Mouse (Mus musculus) liver, embryonic 14.5 days (tissue): ENCODE data around the gene Prph. TPM values are rescaled to one million over a fixed set of nuclear protein-coding genes. Genes with fewer than 3 reads are reported as not detected.

Experiments
- ATAC-seq: fragments of 200-750 bp; cut with Nextera tagmentation; 2 replicates; pipeline ENCODE4 v1.8.0; 2017; ENCODE audit warnings: moderate number of reproducible peaks, mild to moderate bottlenecking, moderate library complexity; ENCODE audit not compliant: insufficient read depth
- DNase-seq, 3 experiments: peaks; one replicate each; pipeline ENCODE4 v3.0.0-alpha.2; 2012 to 2013; ENCODE audit warnings: low read depth in 3 of 3, low spot score in 3 of 3
- H3K27ac ChIP-seq: fragments of 300-500 bp; sonication (generic); 2 replicates; pipeline ENCODE4 v1.5.1; 2014; ENCODE audit warnings: moderate library complexity, mild to moderate bottlenecking, control low read depth, inconsistent platforms
- H3K27me3 ChIP-seq: fragments of 300-500 bp; sonication (generic); 2 replicates; pipeline ENCODE4 v1.6.1; 2014; ENCODE audit warnings: mild to moderate bottlenecking, low read length, moderate library complexity; ENCODE audit not compliant: control insufficient read depth, insufficient read depth
- H3K36me3 ChIP-seq: fragments of 300-500 bp; sonication (generic); replicated peaks from 2 replicates; pipeline ENCODE4 v1.6.1; 2014; ENCODE audit warnings: low read depth; ENCODE audit not compliant: control insufficient read depth, insufficient read depth
- H3K4me1 ChIP-seq, 2 experiments: fragments of 200-500 bp in 1 of 2; fragments of 300-500 bp in 1 of 2; sonication (generic) in 1 of 2; replicated peaks; 2 replicates each; pipeline ENCODE4 v1.6.1; 2012 to 2014; ENCODE audit warnings: antibody characterized with exemption in 1 of 2, inconsistent platforms in 1 of 2, low read length in 1 of 2; ENCODE audit not compliant: control insufficient read depth in 2 of 2, insufficient read depth in 2 of 2
- H3K4me2 ChIP-seq: fragments of 300-500 bp; sonication (generic); 2 replicates; pipeline ENCODE4 v1.6.1; 2014; ENCODE audit warnings: low read depth, mild to moderate bottlenecking, control low read depth, moderate library complexity
- H3K4me3 ChIP-seq, 2 experiments: fragments of 200-500 bp in 1 of 2; fragments of 300-500 bp in 1 of 2; sonication (generic) in 1 of 2; 2 replicates each; pipeline ENCODE4 v1.5.1; 2012 to 2014; ENCODE audit warnings: low read depth in 2 of 2, low read length in 2 of 2, mild to moderate bottlenecking in 2 of 2, control low read depth in 1 of 2, inconsistent platforms in 1 of 2, moderate library complexity in 1 of 2; ENCODE audit not compliant: insufficient read depth in 1 of 2
- H3K9ac ChIP-seq: fragments of 300-500 bp; sonication (generic); replicated peaks from 2 replicates; pipeline ENCODE4 v1.6.1; 2014; ENCODE audit warnings: mild to moderate bottlenecking, control low read depth, moderate library complexity
- H3K9me3 ChIP-seq: fragments of 300-500 bp; sonication (generic); 2 replicates; pipeline ENCODE4 v1.6.1; 2016; ENCODE audit warnings: low read length, mixed read lengths; ENCODE audit not compliant: control insufficient read depth
- CTCF ChIP-seq: IDR thresholded peaks from 2 replicates; pipeline ENCODE4 v1.5.1; 2016; ENCODE audit warnings: antibody characterized with exemption, low read depth, control low read depth
- EP300 ChIP-seq: IDR thresholded peaks from 2 replicates; pipeline ENCODE4 v1.6.1; 2016; ENCODE audit warnings: antibody characterized with exemption, low read depth
- WGBS: fragments of 180-500 bp; shearing (Covaris S2); extraction: QIAGEN DNeasy Blood & Tissue Kit; methylation state at CpG from one replicate; pipeline ENCODE4 v1.1.7; 2014; ENCODE audit not compliant: insufficient replicate concordance; 5-methylcytosine and 5-hydroxymethylcytosine counted together
- polyA plus RNA-seq, 2 experiments: library from polyadenylated mRNA; depleted of rRNA in 1 of 2; stranded (reverse) in 1 of 2; unstranded in 1 of 2; fragments of >200 nt; fragmentation: Nextera tagmentation in 1 of 2; extraction: Ambion mirVana in 1 of 2; gene quantifications; 2 replicates each; pipeline versions ENCODE4 v1.2.1 to v1.2.3; 2012 to 2014

The Prph gene
- polyA plus RNA-seq, 2 experiments, result 0.53 to 1.2 TPM

- H3K9ac ChIP-seq, result no peak overlapping the region
- no peak overlapping the region for H3K27ac ChIP-seq
- H3K27me3 ChIP-seq, result peaks cover 49% of the 10 kb centered on the region
- TF ChIP-seq EP300 (no peak), CTCF (no peak)
- peaks cover 0 to 6% of the 10 kb centered on the region in 2 experiments; a peak in 2 of 4 replicates for H3K4me1 ChIP-seq
- no peak overlapping the region for H3K4me2 ChIP-seq
- no peaks in the 10 kb centered on the region for H3K9me3 ChIP-seq
- no peak overlapping the region for H3K4me3 ChIP-seq
- ATAC-seq (no peak), DNase-seq (no peak)
- WGBS, result 24% methylated on average over 19 of the region's 19 CpGs
- peaks cover 17% of the 10 kb centered on the region for H3K36me3 ChIP-seq
Measured at GRCm38 (mm10) chr15:99084618-99085017, 29.6 kb downstream of the Prph start.

- peaks cover 62% of the 10 kb centered on the region for H3K27me3 ChIP-seq
- DNase-seq (no peak), ATAC-seq (no peak)
- no peak overlapping the region for H3K4me2 ChIP-seq
- H3K4me3 ChIP-seq, result no peak overlapping the region
- no peak overlapping the region for H3K27ac ChIP-seq
- 81% methylated on average over 4 of the region's 4 CpGs for WGBS
- H3K36me3 ChIP-seq, result peaks cover 17% of the 10 kb centered on the region
- no peaks in the 10 kb centered on the region for H3K9me3 ChIP-seq
- H3K9ac ChIP-seq, result no peak overlapping the region
- no peak for TF ChIP-seq CTCF
- no peak for TF ChIP-seq EP300
- H3K4me1 ChIP-seq, result peaks cover 0 to 6% of the 10 kb centered on the region in 2 experiments; a peak in 2 of 4 replicates
Measured at GRCm38 (mm10) chr15:99085997-99086396, 31.0 kb downstream of the Prph start.

GRCm38 (mm10) chr15:99087253-99088075 lies 32.5 kb downstream of the Prph start, which contains the start of gene C1ql4:
C1ql4 (minus strand) TSS chr15:99087817.
- Histone ChIP-seq H3K4me3 (no peak within 1 kb of the TSS), H3K4me1 (peaks cover 0 to 8% of the 10 kb centered on the region in 2 experiments; a peak in 2 of 4 replicates), H3K9ac (no peak within 1 kb of the TSS), H3K4me2 (peak within 1 kb of the TSS; percentile 24; the same call in 1 of the 2 replicates), H3K36me3 (peaks cover 6% of the 10 kb centered on the region), H3K27ac (no peak within 1 kb of the TSS), H3K9me3 (no peaks in the 10 kb centered on the region), H3K27me3 (peaks cover 77% of the 10 kb centered on the region)
- 14% methylated on average over 60 of the region's 60 CpGs for WGBS
- DNase-seq (no peak), ATAC-seq (no peak; the same call in 1 of the 2 replicates)
- TF ChIP-seq EP300 (no peak), CTCF (peak; percentile 70)

- Histone ChIP-seq H3K9ac (no peak overlapping the region), H3K27me3 (peaks cover 85% of the 10 kb centered on the region), H3K36me3 (no peaks in the 10 kb centered on the region; the same call in 1 of the 2 replicates), H3K4me1 (peaks cover 0 to 8% of the 10 kb centered on the region in 2 experiments; a peak in 2 of 4 replicates), H3K4me2 (peak overlapping the region; percentile 24; the same call in 1 of the 2 replicates), H3K27ac (no peak overlapping the region), H3K9me3 (no peaks in the 10 kb centered on the region), H3K4me3 (no peak overlapping the region)
- ATAC-seq (0 out of 2 replicates have a peak, but pooled peaks have one; percentile 29), DNase-seq (no peak)
- TF ChIP-seq CTCF, result peak; percentile 75
- TF ChIP-seq EP300, result no peak
- WGBS, result under 1% methylated on average over 27 of the region's 27 CpGs
Measured at GRCm38 (mm10) chr15:99088292-99088691, 33.3 kb downstream of the Prph start.

GRCm38 (mm10) chr15:99089069-99089468 lies 34.1 kb downstream of the Prph start:
- Histone ChIP-seq H3K4me2 (0 out of 2 replicates have a peak overlapping the region, but pooled peaks have one; percentile 24), H3K27me3 (peaks cover 91% of the 10 kb centered on the region), H3K36me3 (no peaks in the 10 kb centered on the region), H3K27ac (no peak overlapping the region), H3K4me3 (no peak overlapping the region), H3K9ac (no peak overlapping the region), H3K9me3 (no peaks in the 10 kb centered on the region), H3K4me1 (peaks cover 0 to 4% of the 10 kb centered on the region in 2 experiments; a peak in 2 of 4 replicates)
- 8% methylated on average over 14 of the region's 14 CpGs for WGBS
- DNase-seq (no peak), ATAC-seq (no peak)
- no peak for TF ChIP-seq EP300
- TF ChIP-seq CTCF, result no peak
